Mouse (Mus musculus) embryo, embryonic 11 days (tissue): ENCODE measurements at regions not wholly inside any gene's neighbourhood (a gene's known extent, or its start where the extent isn't known, plus 50 kb on each side); places are given as distances from the start of the nearest gene placed in this dataset.

Experiments used
- DNase-seq: peaks from one replicate; pipeline ENCODE4 v3.0.0-alpha.2; 2015

DNA sequence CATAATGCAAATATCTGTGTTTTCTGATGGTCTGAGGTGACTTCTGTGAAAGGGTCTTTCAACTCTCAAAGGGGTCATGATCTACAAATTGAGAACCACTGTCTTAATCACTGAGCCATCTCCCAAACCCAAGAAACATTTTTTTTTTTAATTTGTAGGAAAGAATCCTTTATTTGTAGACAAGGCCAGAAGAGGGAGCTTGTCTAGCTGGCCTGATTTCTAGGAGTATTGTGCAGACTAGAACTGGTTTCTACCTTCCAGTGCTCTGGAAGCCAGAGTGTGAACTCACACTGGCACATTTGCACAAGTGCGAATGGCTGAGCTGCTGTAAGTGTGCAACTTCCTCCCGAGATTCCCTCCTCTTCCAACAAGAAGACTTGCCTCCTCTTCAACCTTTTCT lies 148.1 kb upstream of the Ncam1 start:
- DNase-seq, result no peak

DNA sequence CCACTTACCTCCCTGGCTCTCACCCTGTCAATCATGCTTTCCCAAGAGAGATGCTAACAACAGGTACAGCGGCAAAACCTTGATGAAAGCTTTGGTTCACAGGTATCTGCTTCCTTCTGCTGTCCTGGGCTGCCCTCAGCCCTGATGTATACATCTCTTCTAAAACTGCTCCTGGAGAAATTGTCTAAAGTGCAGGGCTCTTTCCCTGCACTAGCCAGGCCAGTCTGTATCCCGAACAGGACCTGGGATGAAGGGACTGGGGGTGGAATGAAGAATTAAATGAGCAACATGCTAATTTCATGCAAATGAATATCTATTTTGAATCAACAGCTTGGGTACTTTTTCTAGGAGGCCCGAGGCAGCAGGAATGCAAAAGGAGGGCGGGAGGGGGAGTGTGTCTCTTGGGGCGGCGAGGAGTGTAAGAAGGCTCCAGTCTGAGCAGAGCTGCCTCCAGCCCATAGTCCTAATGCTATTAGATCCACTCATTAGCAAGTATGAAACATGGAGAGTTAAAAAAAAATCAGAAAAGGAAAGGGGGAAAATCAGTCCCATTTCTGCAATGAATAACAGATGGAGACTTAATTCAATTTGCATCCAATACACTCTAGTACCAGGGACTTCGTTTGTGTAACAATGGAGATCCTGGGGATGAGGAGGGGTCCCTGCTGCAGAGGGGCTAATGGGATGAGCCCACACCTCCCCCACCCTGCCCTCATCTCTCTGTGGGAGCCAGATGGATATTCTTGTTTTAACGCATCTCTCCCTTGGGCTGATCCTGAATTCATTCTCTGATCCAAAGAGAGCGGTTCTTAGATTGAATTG lies 137.0 kb upstream of the Ncam1 start:
- peak; percentile 47 for DNase-seq

DNA sequence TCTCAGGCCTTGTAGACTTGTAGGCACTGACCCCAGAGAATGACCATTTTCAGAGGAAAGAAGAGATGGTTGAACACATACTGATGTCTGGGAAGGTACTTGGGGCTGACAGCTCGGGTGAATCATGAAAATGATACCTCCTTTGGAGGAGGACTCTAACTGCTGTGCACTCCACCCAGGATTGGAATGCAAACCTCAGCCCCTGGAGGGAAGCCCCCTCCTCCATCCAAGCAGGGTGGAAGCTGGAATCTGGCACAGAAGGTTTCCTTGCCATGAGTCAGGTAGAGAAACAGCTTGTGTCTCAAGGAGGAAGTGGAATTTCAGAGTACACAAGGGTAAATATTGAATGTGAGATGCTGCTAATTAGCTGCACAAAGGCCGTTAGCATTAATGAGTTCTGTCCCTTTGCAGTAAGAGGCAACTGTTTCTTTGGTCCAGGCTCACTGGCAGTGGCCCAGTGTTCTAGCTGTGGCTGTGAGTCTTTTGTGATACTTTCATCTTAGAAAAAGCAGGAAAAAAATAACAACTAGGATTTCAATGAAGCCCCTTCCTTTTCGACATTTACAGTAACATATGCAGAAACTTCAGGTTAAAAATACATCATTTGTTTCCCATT lies 129.4 kb upstream of the Ncam1 start:
- no peak for DNase-seq

DNA sequence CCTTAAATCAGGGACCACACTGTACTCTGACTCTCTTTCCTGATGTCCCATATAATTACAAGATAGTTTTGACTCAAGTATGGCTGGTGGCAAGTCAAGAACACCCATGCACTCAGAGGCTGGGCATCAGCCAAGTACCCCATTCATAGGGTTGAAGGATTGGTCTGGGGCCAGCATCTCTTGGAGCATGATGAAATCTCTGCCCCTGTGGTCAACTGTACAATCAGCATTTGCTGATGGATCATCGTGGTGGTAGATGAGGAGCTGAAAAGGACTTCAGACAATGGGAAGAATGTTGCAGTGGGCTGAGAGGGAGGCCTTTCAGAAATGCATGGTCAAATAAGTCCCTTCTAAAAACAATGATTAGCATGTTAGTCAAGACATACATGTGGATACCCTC lies 128.6 kb upstream of the Ncam1 start:
- no peak for DNase-seq

DNA sequence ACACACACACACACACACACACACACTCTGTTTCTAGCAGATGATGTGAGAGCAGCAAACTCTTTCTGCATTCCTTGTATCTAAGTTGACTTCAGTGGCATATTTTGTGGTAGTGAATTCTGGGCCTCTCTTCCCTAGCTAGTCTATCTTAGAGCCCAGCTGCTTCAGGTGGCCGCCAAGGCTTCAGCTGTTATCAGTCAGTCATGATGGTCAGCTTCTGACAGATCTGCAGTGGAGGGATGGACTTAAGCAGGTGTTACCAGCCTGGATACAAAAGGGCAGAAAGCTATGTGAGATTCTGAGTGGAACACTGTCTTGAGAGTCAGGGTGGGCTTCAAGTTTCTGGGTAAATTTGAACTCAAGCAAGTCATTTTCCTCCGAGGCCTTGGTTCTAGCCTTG lies 127.1 kb upstream of the Ncam1 start:
- DNase-seq, result no peak

DNA sequence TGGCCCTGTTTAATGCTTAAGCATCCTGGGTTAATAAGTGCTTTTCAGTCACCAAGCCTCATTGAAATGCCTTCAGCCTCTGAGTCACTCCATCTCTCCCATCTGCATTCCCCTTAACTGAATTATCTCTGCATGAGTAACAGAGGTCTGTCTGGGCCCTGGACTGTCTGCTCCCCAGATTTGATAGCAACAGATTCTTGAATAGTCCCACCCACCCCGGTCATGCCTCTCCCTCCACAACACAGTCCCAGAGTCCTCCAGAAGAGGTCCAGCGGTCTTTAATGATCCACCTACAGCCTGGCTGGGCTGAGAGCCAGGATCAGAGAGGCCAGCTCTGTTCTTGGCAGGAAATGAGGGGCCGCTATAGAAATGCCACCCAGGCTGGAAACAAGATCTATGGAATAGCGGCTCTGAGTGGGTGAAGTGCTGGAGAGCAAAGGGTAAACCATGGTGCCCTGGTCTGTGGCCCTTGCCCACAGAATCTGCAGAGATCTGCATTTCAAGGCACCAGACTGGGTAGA lies 125.3 kb upstream of the Ncam1 start:
- peak; percentile 14 for DNase-seq

DNA sequence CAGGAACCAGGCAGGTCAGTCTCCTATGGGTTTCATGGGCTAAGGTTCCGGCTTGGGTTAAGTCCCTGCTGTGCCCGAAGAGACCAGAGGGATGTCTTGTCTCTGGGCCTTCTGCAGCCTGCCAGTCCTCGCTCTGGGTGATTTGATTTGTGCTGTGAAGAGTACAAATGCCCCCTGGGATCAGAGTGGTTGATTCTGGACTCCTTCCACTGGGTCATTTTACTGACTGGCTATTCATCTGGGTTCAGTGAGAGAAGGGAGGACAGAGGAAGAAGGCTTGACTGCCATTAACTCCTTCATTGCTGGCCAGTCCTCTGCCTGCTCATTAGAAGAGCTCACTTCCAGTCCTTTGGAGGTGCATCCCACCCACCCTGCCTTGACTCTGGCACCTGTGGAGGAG lies 124.0 kb upstream of the Ncam1 start:
- DNase-seq, result peak; percentile 37

DNA sequence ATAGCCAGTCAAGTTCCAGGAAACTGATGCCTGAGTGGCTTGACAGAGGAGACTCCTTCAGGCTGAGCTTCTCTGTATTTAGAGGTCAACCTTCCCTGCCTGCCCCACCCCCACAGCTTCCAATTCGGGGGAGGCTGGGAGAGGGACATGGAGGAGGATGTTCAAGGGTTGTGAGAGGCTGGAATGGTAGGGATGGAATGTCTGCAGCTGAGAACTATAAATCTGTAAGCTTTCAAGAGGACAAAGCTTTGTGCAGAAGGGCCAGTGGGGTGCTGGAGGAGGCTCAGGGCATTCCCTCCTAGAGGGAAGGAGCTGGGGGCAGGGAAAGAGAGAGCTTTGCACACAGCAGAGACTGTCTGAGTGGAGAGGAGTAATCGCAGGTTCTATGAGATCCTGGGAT lies 123.4 kb upstream of the Ncam1 start:
- peak; percentile 57 for DNase-seq

DNA sequence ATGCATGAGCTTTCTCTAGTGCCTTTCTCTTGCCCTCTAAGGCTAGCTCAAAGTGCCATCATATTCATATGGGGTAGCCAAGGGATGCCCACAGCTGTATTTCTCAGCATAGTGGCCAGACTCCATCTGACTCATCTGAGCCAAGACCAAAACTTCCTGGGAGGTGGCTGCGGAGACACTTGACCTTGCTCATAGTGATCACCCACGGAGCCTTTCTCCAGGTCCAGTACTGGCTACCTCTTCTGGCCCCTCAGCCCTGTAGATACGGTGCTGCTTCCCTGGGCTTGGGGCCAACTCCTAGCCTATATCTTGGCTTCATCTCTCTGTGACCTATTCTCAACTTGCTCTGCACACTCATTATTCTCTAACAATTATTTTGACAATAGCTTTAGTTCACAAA lies 122.6 kb upstream of the Ncam1 start:
- no peak for DNase-seq

DNA sequence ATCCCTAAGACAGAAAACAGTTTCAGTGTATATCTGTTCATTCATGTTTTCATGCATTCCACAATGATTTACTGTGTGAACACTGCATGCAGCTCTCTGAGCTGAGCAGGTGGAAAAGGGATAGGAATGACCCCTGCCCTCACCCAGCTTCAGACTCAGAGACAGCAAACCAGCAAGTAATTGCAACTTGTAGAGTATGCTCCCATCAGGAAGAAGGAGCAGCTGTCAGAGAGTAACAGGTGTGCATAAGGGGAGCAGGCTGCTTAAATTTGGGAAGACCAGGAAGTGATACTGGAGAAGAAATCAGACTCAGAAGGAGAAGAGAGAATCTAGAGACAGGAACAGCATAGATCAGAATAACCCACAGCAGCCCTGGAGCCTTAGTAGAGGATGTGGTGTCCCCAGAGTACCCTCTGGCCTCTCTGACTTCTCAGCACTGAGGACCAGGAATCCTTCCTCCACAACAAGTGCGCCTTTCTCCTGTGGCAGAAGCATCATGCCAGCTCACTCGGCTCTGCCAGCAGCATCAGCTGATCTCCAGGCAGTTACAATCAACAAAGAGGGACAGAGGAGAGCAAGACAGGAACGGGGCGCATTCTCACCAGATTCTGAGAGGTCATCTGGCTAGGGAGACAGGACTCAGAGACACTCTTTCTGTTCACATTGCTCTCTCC lies 116.5 kb upstream of the Ncam1 start:
- DNase-seq, result no peak

DNA sequence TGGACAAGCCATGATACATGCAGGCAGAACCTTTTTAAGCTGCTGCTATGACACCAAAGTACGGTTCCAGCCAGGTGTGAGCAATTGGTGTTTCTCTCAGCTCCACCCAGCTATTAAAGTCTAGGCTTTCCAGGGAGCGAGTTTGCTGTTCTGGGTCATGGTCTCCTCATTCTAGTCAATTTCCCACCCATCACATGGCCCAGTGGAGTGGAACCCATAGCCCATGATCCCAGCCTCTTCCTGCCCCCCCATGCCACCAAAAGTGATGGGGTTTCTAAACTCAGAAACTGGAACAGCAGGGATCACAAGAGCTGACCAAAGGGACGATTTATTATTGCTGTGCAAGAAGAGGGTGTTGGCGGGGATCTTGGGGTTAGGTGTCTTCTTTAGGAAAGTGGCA lies 115.0 kb upstream of the Ncam1 start:
- DNase-seq, result no peak

DNA sequence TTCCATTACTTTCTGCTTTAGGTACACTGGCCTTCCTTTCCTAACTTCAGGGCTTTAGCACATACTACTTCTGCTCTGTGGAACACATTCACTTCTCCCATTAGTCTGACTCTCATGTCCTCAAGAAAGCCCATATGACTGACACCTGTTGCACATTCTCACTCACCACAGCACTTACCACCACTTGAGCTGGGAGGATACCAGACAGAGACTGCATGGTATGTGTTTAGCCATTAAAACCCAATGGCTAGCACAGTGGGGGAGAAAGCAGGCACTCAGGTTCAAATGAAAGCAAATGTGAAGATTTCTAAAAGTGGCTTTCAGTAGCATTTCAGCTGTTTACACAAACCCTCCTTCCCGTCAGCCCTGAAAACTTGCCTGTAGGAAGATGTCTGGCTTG lies 113.6 kb upstream of the Ncam1 start:
- no peak for DNase-seq

DNA sequence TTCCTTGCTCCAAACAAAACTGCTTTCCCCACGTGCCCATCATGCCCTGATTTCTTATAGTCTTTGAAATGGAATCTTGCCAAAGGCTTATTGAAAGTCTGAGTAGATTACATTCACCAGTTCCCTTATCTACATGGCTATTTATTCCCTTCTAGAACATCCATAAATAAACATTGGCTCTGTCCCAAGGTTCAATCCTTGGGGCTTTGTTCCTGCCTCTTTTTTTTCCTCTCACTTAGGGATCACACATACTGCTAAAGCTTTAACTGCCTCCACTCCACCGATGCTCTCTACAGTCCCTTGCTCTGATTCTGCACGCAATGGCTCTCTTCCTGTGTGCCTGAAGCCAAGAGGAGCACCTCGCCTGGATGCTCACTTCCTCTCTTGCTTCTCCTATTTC lies 107.6 kb upstream of the Ncam1 start:
- DNase-seq, result no peak

DNA sequence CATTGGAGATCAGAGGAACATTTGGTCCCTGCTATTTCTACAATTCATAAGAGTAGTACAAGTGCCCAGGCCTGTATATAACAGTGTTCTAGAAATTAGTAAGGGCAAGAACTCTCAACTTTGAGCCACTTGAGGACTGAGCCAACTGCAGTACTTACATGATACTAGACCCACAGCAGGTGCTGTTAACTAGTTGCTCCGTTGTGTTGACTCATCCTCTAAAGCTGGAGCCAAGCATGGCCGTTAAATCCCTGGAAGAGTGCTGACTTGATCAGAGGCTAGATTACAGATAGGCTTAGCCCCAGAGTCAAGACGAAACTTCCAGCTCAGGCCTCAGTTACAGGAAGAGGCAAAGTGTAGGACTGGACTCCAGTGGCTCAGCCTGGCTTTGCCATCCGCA lies 107.0 kb upstream of the Ncam1 start:
- no peak for DNase-seq

DNA sequence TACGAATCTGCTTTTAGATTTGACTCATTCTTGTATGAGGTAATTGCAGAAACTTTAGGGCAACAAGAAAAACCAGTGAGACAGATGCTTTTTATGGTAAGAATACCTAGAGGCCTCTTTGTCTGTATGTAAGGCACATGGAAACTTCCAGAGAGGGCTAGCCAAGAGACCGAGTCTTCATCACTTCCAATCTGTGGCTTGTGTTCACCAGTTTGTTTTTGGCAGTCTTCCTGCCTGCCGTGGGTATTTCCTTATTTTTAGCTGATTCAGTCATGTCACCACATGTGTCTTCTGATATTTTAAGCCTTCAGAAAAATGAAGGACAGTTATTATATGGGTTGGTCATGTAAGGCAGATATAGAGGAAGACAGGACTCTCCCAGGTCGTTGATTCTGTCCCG lies 100.2 kb upstream of the Ncam1 start:
- DNase-seq, result no peak

DNA sequence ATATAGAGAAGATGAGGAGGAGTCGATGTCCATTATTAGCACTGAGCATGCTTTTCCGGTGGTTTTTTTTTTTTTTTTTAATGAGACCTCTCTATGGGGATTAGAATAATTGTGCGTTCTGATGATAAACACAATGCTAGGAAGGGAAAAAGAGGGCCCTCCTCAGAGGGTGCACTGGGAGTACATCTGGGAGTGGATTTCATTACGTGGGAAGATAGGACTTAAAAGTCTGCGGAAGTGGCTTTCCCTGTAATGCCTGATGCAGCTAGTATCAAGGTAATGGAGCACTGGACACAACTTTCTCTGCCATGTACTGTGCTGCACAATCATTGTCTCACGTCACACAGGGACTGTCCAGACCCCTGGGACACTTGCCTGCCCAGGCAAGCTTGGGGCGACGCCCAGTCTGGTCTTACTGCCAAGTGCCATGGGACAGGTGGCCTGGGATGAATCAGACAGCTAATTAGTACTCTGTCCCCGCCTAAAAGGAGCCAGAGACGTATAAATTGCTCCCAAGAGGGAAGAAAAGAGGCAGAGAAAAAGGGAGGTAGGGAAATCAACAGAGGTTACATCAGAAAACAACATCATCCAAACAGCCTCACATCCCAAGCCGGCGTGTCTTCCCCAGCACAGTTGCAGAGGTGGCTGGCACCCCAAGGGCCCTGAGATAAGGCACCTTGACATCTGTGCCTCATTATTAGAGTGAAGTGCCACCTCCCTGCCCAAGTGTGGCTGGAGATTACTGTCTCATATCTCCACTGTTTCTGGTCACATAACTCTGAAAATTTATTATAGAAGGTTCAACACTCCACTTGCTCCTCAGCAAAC lies 86.0 kb upstream of the Ncam1 start:
- DNase-seq, result no peak

DNA sequence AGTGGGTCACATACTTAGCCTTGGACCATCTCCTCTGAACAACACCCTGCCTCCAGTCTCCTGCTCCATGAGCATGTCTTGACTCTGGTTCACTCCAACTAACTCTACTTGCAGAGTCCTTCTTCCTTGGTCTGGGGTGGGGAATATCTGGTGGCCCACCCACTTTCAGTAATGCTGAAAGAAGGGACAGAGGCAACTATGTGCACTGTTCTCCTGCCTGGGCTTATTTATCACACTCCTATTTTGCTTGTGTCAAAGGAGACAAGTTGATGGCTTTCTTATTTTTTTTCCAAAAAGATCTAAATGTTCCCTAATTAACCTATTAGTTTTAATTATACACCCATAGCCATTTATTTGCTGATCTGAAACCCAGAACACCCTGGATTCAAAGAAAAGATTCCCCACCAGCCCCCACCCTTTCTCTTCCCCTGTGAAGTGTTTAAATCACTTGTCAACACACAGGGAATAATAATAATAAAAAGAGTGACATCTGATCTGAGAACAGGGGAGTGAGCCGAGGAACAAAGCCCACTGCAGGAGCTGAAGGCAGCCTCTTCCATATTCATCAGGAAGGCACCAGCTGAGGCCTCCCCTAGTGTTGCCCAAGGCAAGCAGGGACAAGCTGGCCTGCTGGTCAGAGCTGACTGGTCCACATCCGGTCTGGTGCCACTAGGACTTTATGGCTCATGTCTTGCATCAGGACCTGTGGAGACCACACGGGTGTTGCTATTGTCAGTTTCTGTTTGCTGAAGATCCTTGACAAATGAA lies 80.8 kb upstream of the Ncam1 start:
- DNase-seq, result peak; percentile 67

DNA sequence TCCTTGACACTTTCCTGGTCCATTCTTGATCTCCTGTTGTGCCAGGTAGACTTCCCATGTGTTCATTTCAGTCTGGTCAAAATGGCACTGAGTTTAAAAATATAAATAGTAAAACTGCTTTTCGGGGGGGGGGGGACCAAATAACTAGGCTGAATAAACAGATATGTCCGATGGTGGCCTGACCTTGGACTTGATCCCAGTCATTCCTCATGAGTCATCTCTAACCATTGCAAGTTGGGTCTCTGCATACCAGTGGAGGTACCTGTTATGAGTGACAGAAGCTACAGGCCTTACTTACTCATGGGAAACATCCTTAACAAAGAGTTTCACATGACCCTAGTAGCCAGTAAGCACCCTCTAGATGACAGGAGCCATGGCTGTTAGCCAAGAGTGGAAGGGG lies 76.2 kb upstream of the Ncam1 start:
- DNase-seq, result no peak

DNA sequence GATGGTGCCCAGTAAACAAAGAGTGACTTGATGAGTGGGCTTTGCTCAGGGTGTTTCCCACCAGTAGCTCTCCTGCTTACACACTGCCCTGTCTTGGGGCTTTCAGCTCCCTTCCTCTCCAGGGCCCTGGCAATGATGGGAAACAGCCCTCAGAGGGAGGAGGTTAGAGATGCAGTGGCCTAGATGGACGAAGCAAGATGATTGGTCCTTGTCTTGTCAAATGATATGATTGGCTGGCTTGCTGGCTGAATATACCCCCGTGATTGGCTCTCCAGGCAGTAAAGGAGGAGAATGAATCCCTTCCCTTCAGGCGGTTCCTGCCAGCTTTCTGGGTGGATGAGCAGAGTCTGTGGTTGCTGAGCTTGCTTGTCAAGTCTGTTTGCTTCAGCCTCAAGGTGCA lies 74.8 kb upstream of the Ncam1 start:
- DNase-seq, result peak; percentile 86

DNA sequence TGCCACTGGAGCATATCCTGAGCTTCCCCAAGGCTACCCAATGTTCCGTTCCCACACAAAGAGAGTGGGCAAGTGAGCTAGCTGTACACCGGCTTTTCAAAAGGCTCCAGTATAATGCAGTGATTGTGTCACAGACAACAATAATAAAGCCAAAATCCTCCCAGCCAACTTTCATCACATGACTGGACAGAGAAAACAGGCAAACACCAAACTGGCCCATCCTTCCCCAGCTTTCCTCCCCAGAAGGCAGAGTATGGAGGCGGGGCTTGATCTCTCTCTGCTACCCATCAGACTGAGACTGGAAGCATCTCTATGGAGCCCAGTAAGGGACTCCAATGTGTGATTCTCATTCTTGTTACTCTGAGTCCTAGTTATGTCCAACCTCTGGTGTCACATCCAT lies 52.8 kb upstream of the Ncam1 start:
- no peak for DNase-seq

DNA sequence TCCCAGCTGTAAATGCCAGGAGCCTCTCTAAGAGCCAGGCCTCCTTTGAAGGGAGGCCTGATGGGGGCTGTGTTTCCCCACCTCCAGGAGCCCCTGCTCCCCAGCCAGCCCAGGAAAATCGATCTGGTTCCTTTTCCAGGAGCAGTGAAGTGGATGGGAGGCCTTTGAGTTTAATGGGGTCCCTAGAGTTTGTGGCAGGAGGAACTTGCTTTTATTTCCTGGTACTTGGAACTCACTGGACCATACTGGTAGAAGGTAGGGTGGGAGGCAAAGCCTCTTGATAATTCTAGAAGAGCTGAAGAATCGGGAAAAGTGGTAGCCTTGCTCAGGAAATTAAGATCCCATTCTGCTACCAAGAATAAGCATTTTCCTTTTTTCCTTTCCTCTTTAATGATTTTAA lies 50.7 kb upstream of the Ncam1 start:
- no peak for DNase-seq

DNA sequence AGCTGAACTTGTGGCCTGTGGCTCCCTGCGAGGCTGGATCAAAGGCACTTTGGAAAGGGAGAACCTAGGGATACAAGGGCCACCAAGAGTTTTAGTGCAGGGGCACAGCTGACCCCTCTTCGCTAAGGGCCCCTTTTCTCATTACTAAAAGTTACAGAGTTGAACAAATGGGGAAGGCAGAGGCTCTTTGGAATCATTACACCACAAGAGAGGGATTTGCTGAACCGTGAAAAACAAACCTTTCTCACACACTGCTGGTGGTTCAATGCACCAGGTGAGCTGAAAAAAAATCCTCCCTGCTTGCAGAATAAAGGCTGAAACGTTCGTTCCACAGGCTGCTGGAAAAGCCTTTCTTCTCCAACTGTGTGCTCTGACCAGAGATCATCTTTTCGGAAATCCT lies 50.2 kb upstream of the Ncam1 start:
- peak; percentile 8 for DNase-seq
